Mouse (Mus musculus) heart, adult 2 months (tissue): Measurements from ENCODE around the gene Mgat4d.

Experiments used
- CTCF ChIP-seq: fragments of 200-600 bp; IDR thresholded peaks from 2 replicates; pipeline ENCODE4 v1.8.1; 2022; ENCODE audit warnings: antibody characterized with exemption, mild to moderate bottlenecking, moderate library complexity
- EP300 ChIP-seq: fragments of 200-500 bp; IDR thresholded peaks from 2 replicates; pipeline ENCODE4 v1.6.1; 2011; ENCODE audit warnings: low read depth, low read length, control low read depth; ENCODE audit not compliant: insufficient read depth
- POLR2A ChIP-seq: fragments of 200-500 bp; IDR thresholded peaks from 2 replicates; pipeline ENCODE4 v1.6.1; 2011; ENCODE audit warnings: mild to moderate bottlenecking, low read depth, low read length, control low read depth; ENCODE audit not compliant: insufficient read depth

- TF ChIP-seq EP300 = no peak
- TF ChIP-seq CTCF = no peak
- TF ChIP-seq POLR2A = no peak
These were observed 41.2 kb downstream of the Mgat4d start, which contains the start of gene Clgn for GRCm38 (mm10) chr8:83389316-83390005.
